Mouse (Mus musculus) embryonic fibroblast, embryonic 13.5 days (primary cell): Measurements from ENCODE around the gene Anks1.

ENCODE experiments used
- CTCF ChIP-seq: IDR thresholded peaks from 2 replicates; pipeline ENCODE4 v1.5.1; 2011; ENCODE audit warnings: mild to moderate bottlenecking, control low read depth, low read length, moderate library complexity, borderline replicate concordance; ENCODE audit not compliant: insufficient read depth
- POLR2A ChIP-seq: IDR thresholded peaks from 2 replicates; pipeline ENCODE4 v1.6.1; 2011; ENCODE audit warnings: low read depth, mild to moderate bottlenecking, control low read depth, low read length, moderate library complexity

DNA sequence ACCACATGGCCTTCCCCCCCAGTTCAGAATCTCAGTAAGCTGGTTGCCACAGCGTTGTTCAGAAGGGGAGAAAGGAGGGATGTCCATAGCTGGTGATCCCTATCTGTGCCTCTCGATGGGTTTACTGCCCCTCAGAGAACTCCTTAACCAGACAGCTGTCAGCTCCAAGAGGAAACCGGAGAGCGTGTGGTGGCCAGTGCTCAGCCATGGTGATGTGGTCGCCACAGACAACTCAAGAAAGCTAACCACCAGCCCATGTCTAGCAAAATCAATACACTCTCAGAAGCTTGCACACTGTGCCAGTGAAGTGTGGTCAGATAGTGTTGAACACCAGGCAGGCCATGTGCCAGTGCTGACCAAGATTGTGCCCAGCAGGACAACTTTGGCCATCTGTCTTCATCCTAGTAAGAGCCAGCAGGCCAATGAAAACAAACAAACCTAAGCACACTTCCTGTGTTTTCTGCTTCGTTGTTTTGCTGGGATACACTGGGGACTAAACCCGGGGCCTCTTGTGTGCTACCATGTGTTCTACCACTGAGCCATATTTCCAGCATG is 73.7 kb downstream of the Anks1 start:
- TF ChIP-seq CTCF (no peak), POLR2A (no peak)
